In genomic region chr3:31229281-31229680, GRCm38 (mm10) we compare ENCODE assay signal across 20 mouse cellular contexts.
DNase-seq lines count a peak whose midpoint lies in the region; ATAC-seq and TF ChIP-seq lines count a peak whose summit lies in the region.
"Had no signal": no experiment of that assay in that cellular context is flagged by ENCODE, and none has a peak within 500 bp of the region (broad histone marks: within the 10 kb centered on the region; RNA-seq: fewer than 3 reads in every experiment).

No protein-coding gene starts in this region.

- TF ChIP-seq CTCF in layer of hippocampus, adult 2 months (conservative IDR thresholded peaks at IDR 0.05), result no peak

- peak; percentile 24 for DNase-seq in adrenal gland, postnatal 14 days
- no peak for DNase-seq in adrenal gland, postnatal 4 days (ENCODE audit: low spot score in 2 of 2)
- no peak for DNase-seq in layer of hippocampus, adult 2 months (ENCODE audit: low spot score in 2 of 2)
- no peak for DNase-seq in layer of hippocampus, postnatal 10 days (ENCODE audit: low spot score in 2 of 2)
- DNase-seq in brain, adult 2 months (ENCODE audit: low read depth, low spot score), result peak; percentile 75
- peak; percentile 57 for DNase-seq in testis, postnatal 14 days (ENCODE audit: low spot score)
- DNase-seq: cerebellum, adult 11-12 months; cerebellum, adult 9-11 months; forebrain, postnatal 0 days; gastrocnemius, postnatal 36 days; heart, adult 11 months; heart, postnatal 36 days had no signal

- H3K4me2 ChIP-seq in kidney, embryonic 16.5 days (replicated peaks; ENCODE audit: low read depth, low read length), result no peak overlapping the region
- H3K4me2 ChIP-seq: forebrain, embryonic 13.5 days; heart, embryonic 13.5 days; hindbrain, embryonic 12.5 days had no signal

- H3K27ac ChIP-seq in layer of hippocampus, adult 2 months, result peak overlapping the region; percentile 72
- H3K27ac ChIP-seq in kidney, embryonic 16.5 days (ENCODE audit: low read length), result no peak overlapping the region
- H3K27ac ChIP-seq: embryonic facial prominence, embryonic 10.5 days; forebrain, embryonic 13.5 days; heart, embryonic 13.5 days; hindbrain, embryonic 12.5 days had no signal

- 89% methylated on average over 5 of the region's 5 CpGs for WGBS in kidney, embryonic 16.5 days

- no peak overlapping the region for H3K4me3 ChIP-seq in layer of hippocampus, adult 2 months
- H3K4me3 ChIP-seq in kidney, embryonic 16.5 days (ENCODE audit: low read length), result no peak overlapping the region
- H3K4me3 ChIP-seq: embryonic facial prominence, embryonic 10.5 days; forebrain, embryonic 13.5 days; heart, embryonic 13.5 days; hindbrain, embryonic 12.5 days had no signal

- peaks cover 8% of the 10 kb centered on the region; the same call in 1 of the 2 replicates for H3K4me1 ChIP-seq in kidney, embryonic 16.5 days (ENCODE audit: insufficient read depth, low read length)

- no peaks in the 10 kb centered on the region for H3K9me3 ChIP-seq in kidney, embryonic 16.5 days (ENCODE audit: low read length)
- H3K9me3 ChIP-seq: embryonic facial prominence, embryonic 10.5 days; forebrain, embryonic 13.5 days; heart, embryonic 13.5 days; hindbrain, embryonic 12.5 days had no signal

- H3K36me3 ChIP-seq in kidney, embryonic 16.5 days (ENCODE audit: insufficient read depth, low read length), result no peaks in the 10 kb centered on the region
- H3K36me3 ChIP-seq: embryonic facial prominence, embryonic 10.5 days; heart, embryonic 13.5 days; hindbrain, embryonic 12.5 days had no signal

- H3K27me3 ChIP-seq in kidney, embryonic 16.5 days (ENCODE audit: insufficient read depth, low read length), result no peaks in the 10 kb centered on the region
- H3K27me3 ChIP-seq: forebrain, embryonic 13.5 days; heart, embryonic 13.5 days; hindbrain, embryonic 12.5 days had no signal

- no peak overlapping the region for H3K9ac ChIP-seq in kidney, embryonic 16.5 days (replicated peaks; ENCODE audit: low read length)
- H3K9ac ChIP-seq: forebrain, embryonic 13.5 days; forebrain, postnatal 0 days; heart, embryonic 13.5 days; hindbrain, embryonic 12.5 days had no signal

- no peak for ATAC-seq in kidney, embryonic 16.5 days (ENCODE audit: low FRiP score, low TSS enrichment)
- ATAC-seq: forebrain, postnatal 0 days; hindbrain, embryonic 16.5 days; inflammation-experienced regulatory T-cells, adult 6 months; intestine, postnatal 0 days had no signal

Comparison
In these comparisons a context has a peak if more than half of its experiments do, and no peak if none do; other contexts are left out.
1. DNase-seq: peak in adrenal gland, postnatal 14 days (single experiment), brain, adult 2 months (single experiment) and testis, postnatal 14 days (single experiment); none in adrenal gland, postnatal 4 days (0 of 2), layer of hippocampus, adult 2 months (0 of 2) and layer of hippocampus, postnatal 10 days (0 of 2).